Mouse (Mus musculus) urinary bladder, postnatal 10 days (tissue): ENCODE data around the gene Isg20l2.

Experiments used
- DNase-seq: peaks from one replicate; pipeline ENCODE4 v3.0.0; 2022; ENCODE audit warnings: low spot score

The Isg20l2 gene

DNA sequence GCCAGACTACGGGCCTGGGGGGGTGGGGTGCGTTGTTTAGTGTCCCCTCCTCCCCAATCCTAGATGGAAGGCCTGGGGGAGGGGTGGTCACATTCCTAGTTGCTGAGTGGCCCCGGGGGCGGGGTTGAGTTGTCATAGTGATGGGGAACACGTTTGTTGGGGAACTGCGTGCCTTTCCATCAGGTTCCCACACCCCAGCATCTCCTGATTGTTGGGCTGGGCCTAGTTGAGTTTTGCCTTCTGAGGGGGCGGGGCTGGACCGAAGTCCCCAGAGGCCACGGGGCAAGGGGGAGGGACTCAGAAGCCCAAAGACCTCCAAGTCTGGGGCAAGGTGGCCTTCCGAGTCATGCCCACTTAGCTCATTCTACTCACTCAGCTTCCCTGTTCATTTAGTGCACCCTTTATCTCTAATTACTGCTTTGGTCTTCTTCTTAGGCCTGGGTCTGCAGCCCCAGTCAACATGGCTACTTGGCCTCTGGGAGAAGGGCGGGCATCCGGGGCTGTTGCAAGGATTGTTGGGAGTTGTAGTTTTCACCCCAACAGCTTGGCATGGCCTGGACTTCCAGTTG is 19.5 kb upstream of the Isg20l2 start:
- DNase-seq: peak; percentile 78

DNA sequence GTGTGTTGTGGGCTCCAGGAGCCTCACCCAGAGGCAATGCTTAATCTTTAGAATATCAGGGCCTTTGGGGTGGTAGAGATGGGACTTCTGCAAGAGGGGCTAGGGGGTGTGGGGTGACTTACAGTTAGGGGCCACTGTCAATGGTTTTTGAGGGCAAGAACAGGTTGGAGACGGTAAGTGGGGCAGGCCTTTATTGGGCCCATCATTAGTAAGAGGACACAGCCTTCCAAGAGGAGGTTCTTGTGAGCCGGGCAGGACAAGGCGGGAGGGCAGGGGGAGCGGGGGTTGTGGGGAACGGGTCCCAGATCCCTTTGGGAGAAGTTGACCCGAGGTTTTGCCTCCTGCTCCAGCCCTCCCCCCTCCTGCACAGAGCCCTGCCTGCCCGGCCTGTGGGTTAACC is 16.6 kb upstream of the Isg20l2 start:
- no peak for DNase-seq

DNA sequence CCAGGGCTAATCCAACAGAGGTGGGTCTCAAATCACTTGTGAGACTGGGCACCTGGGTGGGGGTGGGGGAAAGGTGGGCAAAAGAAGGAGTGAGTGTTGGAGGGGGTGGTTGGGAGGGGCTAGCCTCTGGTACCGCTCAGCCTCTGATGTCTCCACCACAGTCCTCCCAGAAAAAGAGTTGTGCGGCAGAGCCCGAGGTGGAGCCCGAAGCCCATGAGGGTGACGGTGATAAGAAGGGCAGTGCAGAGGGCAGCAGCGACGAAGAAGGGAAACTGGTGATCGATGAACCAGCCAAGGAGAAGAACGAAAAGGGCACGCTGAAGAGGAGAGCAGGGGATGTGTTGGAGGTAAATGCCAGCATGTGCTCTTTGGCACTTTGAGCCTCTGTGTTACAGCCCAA is 16.2 kb upstream of the Isg20l2 start:
- no peak for DNase-seq

DNA sequence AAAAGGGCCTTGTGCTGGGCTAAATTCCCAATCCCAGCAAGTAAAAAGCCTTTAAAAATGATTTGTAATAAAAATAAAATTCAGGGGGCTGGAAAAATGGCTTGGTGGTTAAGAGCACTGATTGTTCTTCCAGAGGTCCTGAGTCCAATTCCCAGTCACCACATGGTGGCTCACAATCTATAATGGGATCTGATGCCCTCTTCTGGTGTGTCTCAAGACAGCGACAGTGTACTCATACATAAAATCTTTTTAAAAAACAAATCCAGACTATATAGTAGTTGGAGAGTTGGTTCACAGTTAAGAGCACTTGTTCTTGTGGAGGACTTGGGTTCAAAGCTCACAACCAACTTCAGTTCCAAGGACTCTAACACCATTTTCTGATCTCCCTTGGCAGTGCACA is 13.1 kb upstream of the Isg20l2 start:
- DNase-seq: no peak

DNA sequence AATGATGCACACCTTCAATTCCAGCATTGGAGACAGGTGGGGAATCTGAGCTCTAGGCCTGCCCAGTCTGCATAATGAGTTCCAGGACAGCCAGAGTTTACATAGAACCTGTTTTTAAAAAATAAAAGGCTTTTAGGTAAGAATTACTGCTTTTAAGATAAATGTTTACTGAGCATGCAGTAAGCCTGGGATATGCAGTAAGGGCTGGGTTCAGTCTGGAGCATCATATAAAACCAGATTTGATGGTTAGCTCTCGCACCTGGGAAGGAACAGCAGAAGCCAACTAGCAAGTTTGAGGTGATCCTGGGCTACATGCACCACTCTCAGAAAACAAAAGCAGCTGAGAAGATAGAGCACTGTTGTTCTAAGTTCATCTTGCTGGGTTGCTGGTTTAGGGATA is 11.6 kb upstream of the Isg20l2 start:
- no peak for DNase-seq

DNA sequence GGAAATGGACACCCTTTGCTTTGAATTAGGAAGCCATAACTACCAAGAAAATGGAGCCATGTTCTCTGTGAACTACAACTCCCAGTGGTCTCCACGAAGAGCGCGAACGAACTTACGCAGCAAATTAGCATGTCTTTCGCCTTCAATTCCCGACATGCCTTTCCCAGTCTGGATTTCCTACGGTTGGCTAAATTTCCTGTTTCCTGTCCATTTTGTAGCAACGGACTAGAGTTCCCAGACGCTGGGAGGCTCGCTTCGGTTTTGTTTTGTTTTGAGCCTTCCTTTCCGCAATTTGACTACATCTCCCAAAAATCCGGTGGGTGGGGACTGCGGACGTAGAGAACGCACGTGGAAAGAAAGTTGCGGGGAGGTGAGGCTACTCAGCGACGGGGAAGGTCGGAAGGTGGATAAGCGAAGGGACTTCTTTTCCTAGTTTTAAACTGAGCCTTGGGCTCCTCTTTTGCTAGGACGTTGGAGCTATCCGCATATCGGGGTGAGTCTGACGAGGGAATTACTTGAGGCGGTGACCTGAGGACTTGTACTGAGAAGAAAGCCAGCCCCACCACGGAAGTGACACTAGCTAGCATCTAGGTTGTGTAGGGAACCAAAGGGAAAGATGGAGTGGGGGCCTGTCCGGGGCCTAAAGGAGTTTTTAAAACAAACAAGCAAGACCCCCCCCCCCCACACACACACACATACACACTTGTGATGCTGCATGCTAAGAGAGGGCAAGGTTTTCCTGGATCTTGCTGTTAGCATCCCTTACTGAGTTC is 10.6 kb upstream of the Isg20l2 start, which contains the start of gene Mrpl24:
TSS of gene Mrpl24 (plus strand) at position 171 of the 773 bp plus-strand sequence.
- DNase-seq: no peak

DNA sequence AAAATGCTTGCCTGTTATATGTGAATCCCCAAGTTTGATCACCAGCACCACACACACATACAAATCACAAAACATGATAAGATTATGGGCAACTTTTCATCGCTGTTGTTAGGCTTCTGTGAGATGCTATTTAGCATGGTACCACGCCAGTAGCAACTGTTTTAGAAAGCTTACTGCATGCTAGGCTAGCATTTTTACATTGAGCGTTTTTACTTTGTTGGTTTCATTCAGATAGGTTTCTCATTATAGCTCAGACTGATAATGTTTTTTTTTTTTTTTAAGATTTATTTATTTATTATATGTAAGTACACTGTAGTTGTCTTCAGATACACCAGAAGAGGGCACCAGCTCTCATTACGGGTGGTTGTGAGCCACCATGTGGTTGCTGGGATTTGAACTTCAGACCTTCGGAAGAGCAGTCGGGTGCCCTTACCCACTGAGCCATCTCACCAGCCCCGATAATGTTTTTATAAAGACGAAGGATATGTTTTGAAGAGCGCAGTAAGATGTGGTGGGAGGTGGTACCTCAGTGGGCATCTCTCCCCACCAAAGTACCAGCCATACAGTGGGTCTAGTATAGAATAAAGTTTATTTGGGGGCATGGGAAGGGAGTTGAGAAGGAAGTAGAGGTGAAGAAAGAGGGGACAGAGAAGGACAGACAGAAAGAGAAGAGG is 9.7 kb upstream of the Isg20l2 start:
- DNase-seq: no peak

DNA sequence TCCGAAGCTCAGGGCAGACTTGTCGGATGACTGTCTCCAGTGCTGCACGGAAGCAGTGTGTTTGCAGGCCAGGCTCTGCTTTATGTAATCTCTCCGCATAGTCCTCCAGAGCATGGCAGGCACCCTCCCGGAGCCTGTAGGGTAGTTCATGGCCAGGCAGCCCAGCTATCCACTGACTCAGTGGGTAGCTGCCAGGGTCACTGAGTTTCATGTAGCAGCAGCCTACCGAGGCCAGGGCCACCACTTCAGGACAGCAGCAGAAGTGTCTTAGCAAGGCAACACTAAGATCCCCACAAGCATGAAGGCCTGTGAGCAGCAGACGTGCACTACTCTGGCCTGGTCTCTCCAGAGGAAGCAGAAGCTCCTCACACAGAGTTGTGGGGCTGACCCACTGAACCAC is 5.1 kb upstream of the Isg20l2 start:
- DNase-seq: no peak

DNA sequence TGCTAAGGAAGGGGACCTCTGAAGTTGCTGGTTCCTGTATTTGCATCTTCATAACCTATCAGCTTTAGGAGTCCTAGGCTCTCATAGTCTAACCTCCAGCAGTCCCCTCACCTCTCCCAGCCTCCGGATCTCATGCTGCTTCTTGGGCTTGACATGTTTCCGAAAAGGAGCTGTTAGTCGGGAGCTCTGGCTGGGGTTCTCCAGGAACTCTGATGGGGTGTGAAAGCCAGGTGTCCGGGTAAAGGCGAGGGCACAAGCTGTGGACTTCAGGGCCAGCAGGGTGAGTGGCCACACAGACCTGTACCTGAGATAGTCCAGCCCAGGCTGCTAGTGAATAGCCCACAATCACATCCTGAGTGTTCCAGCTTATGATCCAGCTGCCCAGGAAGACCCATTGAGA is 2.7 kb upstream of the Isg20l2 start:
- no peak for DNase-seq

DNA sequence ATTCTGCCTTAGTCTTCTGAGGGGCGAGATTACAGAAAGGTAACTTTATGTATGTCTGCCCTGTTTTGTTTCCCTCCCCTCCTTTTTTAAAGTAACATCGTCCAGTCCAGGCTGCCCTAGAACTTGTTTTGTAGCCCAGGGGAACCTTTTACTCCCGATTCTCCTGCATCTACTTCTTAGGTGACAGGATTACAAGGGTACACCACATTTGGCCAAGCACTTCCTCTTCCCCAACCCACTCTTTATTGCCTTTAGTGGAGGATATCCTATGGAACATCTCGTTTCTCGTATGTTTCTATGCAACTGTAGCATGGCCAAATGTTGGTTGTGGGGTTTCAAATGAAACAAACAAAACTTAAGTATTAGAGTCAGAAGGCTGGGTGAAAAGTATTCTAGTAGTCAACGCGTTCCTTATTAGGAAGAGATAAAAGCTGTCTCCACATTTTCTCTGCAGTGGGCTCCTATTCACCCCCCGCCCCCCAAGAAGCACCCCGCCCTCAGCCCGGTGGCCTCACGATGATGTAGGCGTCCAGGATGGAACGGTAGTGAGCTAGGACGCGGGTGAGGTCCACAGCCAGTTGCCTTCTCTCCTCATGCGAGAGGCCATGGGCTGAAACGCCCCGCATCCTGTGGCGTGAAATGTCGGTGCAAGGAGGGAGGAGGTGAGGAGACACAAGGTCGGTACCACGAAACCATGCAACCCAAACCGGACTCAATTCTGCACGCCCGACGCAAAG is 605 bp upstream of the Isg20l2 start:
- no peak for DNase-seq

DNA sequence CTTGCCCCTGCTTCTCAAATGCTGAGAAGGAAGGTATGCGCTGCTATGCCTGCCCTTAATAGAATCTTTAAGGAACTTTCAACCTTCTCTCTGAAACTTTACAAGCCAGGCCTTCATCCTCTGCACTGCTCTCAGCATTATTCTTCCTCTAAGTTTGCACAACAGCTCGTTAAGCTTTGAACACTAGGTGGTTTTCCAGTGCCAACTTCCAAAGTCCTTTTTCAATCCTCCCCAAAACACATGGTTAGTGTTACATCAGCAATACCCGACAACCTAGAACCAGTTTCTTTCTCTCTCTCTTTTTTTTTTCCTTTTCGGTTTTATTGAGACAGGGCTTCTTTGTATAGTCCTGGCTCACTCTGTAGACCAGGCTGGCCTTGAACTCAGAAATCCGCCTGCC is 3.9 kb downstream of the Isg20l2 start:
- DNase-seq: no peak

DNA sequence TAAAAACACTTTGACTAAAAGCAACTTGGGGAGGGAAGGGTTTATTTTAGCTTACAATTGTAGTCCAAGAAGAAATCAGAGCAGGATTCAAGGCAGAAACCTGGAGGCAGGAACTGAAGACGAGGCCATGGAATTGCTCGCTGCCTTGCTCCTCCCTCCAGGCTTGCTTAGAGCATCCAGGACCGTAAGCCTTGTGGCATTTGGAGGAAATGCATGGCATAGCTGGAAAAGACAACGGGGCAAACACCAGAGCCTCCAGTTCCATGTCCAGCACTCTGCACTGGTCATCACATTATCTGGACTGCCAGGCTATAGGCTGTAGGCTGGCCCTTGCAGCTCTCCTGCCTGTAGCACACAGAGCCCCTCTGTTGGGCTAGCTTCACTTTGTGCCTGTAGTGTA is 4.4 kb downstream of the Isg20l2 start:
- no peak for DNase-seq

DNA sequence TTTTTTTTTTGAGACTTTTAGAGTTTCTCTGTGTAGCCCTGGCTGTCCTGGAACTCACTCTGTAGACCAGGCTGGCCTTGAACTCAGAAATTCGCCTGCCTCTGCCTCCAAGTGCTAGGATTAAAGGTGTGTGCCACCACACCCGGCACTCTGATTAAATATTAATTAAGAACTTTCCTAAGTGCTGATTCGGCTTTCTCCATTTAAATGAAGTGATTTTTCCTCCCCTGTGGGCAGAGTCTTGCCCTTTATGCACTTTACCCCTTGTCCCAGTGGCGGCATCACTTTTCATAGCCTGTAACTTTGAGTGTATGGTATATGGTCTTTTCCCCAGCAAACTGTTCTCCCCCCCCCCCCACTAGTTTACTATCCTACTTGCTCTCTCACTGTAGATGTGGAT is 5.1 kb downstream of the Isg20l2 start:
- no peak for DNase-seq

DNA sequence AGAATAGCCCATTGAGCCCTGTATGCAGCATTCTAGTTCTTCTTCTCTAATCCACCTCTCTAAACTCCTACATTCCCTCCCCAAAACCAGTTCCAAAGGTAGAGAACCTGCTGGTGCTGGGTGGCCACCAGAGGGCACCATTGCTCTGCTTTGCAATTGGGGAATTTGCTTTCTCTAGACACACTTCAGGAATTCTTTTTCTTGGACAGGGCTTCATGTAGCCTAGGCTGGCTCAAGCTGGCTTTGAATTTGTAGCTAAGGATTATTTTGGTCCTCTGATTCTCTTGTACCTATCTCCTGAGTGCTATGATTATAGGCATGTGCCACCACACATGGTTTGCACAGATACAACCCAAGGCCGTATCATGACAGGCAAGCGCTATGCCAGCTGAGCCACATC is 5.7 kb downstream of the Isg20l2 start:
- peak; percentile 53 for DNase-seq

DNA sequence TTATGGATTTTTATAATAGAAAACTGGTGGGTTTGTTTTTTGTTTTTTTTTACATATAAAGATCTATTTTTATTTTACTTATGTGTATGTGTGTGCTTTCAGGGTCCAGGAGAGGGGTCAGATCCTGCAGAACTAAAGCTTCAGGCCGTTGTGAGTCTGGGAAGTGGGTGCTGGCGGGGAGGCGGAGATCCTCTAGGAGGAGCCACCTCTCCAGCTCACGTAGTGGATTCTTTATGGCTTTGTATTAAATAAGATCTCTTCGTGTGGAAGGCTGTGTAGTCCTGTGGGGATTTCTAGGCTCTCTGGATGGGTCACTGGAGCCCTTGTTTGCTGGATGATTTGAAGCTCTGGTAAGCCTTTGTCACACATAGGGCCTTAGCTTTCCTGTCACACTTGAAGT is 10.5 kb downstream of the Isg20l2 start:
- no peak for DNase-seq

DNA sequence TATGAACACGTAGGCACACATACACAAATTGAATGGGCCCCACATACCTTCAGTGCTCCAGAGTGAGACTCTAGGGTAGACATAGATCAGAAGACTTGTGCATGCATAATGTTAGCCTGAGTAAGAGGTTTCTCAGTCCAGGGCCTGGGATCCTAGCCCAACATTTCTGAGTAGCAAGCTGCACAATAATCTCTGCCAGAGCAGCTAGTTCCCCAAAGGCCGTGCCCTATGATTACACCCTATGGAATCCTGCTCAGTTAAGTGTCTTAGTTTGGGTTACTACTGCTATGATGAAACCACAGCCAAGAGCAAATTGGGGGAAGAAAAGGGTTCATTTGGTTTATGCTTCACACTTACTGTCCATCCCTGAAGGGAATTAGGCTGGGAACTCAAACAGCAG is 12.4 kb downstream of the Isg20l2 start:
- DNase-seq: no peak

DNA sequence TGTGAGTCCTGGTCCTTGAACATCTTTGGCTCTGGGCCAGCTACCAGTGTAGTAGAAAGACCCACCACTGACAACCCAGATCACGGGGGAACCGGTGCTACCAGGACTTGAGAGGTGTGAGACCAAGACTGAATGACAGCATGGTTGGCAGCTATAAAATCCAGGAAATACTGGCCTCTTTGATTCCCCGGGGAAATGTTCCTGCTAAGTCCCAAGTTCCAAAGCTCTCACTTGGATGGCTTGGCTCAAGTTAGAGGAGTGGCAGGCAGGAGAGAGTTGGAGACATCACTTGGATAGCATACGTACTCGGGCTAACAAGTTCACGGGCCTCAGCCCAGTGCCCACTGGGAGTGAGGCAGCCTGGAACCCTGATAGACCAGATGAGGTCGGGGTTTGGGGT is 13.5 kb downstream of the Isg20l2 start:
- DNase-seq: no peak

DNA sequence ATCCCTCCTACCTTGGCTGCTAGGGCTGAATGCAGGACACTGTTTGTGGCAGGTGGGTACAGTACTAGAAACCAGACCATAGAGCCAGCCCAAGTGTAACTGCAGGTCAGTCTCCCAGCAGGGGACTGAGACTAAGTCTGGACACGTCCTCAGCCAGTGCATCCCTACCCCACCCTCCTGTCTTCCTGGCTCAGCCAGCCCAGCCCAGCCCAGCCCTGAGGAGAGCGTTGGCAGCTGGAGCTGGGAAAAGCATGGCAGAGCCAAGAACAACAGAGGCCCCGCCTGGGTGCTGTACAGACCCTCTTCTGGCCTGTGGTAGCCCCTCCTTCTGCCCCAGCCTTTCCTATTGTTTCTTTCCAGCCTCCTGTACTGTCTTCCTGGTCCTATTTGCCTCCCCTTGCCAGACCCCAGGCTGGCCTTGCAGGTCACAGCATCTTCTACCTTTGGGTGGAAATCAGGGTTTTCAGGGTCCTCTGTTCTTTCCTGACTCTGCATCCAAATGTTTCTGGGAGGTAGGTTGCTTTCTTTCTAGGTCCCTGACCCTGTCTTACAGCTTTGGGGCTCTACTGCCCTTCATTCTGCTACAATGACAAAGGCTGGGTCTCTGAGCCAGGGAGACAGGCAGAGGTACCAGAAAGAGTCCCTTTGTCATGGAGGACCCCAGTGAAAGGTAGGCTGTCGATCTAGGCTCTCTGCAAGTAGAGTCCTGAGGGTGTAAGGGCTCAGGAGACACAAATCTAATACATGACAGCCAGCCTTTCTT is 14.9 kb downstream of the Isg20l2 start:
- no peak for DNase-seq

DNA sequence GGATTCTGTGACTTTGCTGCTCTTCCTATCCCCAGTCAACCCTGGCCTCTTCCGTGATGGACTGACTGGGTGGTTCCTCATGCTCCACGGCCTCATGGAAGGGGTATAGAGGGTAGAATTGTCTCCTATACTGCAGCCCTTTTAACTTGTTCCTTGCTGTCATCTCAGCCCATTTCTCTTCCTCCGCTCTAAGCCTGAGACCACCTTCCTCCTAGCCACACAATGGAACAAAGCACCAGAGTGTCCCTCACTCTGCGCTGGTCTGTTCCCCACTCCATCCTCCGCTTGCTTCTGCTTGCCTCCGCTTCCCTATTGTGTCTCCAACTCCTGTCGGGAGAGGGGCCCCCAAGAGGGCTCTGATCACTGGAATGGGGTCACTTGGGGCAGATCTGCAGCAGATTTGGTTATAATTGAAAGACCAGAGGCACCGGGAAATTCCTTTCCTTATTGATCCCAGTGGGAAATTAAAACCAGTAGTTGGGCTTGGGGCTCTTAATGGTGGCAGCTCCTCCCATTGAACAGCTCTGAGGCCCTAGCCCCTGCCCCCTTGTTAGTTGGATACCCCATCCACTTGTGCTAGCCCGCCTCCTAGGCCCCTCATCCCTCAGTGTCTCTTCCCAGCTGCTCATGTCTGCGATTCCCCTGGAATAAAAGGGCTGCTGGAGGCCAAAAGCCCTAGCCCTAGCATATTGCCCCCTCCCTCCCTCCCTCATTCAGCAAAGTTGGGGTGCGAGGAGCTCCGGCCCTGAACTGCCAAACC is 15.8 kb downstream of the Isg20l2 start:
- DNase-seq: no peak

DNA sequence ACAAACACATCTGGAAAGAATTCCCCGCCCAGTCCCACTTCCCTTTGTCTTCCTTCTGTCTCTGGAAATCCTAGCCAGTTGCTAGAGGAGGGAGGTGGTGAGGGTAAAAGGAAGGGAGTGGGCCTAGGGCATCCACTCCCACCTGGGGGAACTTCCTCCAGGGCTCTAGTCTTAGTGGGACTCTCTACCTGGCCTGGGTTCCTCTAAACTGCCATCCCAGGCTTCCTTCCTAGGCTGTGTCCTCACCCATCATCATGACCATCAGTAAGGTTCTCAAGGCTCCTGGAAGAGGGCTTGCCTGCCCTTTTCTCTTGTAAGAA is 16.4 kb downstream of the Isg20l2 start:
- DNase-seq: no peak

DNA sequence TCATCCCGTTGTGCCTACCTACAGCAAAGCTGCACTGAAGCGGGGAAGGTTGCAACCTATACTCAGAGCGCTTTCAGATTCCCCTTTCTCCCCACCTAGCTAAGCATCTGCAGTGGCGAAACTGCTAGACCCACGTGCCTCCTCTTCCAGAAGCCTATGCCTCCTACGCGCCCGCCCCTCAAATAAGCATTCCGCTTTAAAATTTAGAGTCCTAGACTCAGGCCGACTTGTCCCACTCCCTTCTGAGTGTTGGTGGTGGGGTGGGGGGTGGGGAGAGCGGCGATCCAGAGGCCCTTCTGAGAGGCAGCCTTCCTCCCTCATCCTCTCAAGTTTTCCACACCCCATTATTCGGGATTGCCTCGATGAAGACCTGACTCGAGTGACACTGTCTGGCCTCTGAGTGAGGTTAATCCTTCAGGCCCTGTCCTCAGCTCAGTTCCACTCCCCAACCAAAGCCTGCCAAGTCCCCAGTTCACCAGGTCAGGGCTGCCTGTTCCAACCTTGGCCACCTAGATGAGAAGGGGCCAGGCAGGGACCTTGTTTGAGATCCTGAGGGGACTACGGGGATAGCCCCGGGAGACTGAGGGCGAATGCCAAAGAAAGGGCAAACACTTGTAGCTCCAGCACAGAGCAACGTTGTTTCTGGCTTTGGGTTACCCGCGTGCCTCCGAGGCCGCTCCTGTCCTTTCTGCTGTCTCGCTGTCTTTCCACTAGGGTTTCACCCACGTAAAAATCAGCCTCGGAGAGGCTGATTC is 17.1 kb downstream of the Isg20l2 start:
- DNase-seq: no peak
